Mouse (Mus musculus): ENCODE measurements around the gene Rgcc. TPM values are rescaled to one million over a fixed set of nuclear protein-coding genes. Genes with fewer than 3 reads are reported as not detected.

The Rgcc gene
- polyA plus RNA-seq, 1 experiment from 2014 or later, result 56.3 TPM

DNA sequence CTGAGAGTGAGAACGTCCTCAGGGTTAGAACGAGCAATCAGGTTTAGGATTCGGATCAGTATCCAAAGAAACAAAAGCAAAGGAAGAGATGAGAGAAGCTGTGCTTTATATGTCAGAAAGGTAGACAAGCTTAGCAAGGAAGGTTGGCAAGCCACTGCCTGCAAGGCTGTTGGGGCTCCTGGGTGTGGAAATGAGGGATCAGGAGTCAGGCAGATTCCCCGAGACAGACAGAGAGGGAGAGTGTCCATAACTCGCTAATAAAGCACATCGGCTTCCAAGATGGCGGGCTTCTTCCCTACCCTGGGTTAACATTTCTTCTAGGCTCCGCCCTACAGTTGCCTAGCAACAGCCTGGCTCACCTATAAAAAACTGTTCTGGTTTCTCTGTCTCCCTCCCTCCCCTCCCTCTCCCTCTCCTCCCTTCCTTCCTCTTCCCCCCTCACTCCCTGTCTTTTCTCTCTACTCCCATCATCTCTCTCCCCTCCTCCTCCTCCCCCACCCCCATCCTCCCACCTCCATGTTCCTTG lies 25.5 kb downstream of the Rgcc start:
- no peak overlapping the region for H3K4me2 ChIP-seq (ENCODE audit: low read depth, low read length)
- 77% methylated on average over 8 of the region's 8 CpGs for WGBS
- no peak for ATAC-seq (ENCODE audit: insufficient read depth, low FRiP score)

DNA sequence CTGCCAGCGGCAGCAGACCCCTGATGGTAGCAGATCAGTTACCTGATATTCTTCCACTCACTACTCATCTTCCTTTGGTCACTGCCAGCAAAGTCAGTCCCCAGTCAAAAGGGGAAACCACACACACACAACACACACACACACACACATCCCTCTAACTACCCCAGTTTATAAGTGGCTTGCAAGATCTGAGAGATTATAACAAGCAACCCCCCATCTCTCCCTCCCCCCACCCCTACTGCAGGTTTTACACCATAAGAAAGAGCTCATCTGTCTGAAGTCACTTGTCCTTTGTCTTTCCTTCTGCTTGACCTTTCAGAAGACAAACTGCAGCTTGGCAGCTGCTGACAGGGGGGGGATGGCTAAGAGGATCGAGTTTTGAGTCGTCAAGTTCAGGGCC lies 26.0 kb downstream of the Rgcc start:
- Histone ChIP-seq H3K27ac (ENCODE audit: low read length) (no peak overlapping the region), H3K27me3 (ENCODE audit: control insufficient read depth, insufficient read depth, low read length) (no peaks in the 10 kb centered on the region), H3K4me2 (ENCODE audit: low read depth, low read length) (no peak overlapping the region), H3K9me3 (replicated peaks; ENCODE audit: control insufficient read depth, low read length) (0 out of 2 replicates have a peak, but pooled peaks cover 3% of the 10 kb centered on the region), H3K4me1 (ENCODE audit: control insufficient read depth, insufficient read depth, low read length) (no peaks in the 10 kb centered on the region), H3K9ac (ENCODE audit: low read length) (no peak overlapping the region), H3K4me3 (replicated peaks; ENCODE audit: low read length) (no peak overlapping the region), H3K36me3 (ENCODE audit: control insufficient read depth, insufficient read depth, low read length) (no peaks in the 10 kb centered on the region)
- WGBS, result 33% methylated on average over 3 of the region's 3 CpGs
- ATAC-seq (ENCODE audit: insufficient read depth, low FRiP score), result no peak

More for the DNA sequence above, 25.5 kb downstream of the Rgcc start:
- Histone ChIP-seq H3K4me3 (replicated peaks; ENCODE audit: low read length) (no peak overlapping the region), H3K36me3 (ENCODE audit: control insufficient read depth, insufficient read depth, low read length) (no peaks in the 10 kb centered on the region), H3K27ac (ENCODE audit: low read length) (no peak overlapping the region), H3K4me1 (ENCODE audit: control insufficient read depth, insufficient read depth, low read length) (no peaks in the 10 kb centered on the region), H3K27me3 (ENCODE audit: control insufficient read depth, insufficient read depth, low read length) (no peaks in the 10 kb centered on the region), H3K9ac (ENCODE audit: low read length) (no peak overlapping the region), H3K9me3 (replicated peaks; ENCODE audit: control insufficient read depth, low read length) (0 out of 2 replicates have a peak, but pooled peaks cover 3% of the 10 kb centered on the region)

DNA sequence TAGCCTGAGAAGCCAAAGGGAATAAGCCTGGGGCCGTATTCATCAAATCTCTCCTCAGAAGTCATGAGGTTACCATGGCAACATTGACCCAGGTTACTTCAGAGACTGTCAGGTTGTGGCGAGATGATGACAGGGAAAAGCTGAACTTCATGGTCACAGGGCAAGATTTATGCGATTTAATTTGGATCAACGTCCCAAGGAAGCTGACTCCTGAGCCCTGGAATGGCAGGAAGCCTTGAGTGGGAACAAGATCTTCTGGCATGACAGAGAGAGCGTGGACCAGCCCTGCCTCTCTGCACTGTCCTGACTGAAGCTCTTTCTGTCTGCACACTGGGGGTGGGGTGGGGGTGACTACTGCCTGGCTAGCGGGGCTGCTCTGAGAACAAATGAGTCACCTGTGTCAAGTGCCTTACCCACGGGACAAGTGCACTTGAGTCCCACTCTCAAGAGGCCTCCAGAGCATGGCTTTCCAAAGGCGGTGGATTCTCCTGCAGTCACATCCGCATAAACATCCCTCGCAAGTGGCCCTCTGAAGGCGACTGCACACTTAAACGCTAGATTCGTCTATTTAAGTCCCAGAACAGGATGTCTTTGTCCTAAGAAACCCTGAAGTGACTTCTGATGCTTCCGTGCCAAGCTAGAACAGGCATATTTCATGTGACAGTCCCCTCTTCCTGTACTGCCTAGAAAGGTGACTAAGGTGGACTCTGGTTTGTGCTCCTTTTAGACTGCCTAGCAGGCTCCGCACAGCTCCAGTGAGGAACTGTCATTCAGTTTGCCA lies 27.6 kb downstream of the Rgcc start:
- WGBS, result 63% methylated on average over 15 of the region's 15 CpGs
- Histone ChIP-seq H3K27me3 (ENCODE audit: control insufficient read depth, insufficient read depth, low read length) (no peaks in the 10 kb centered on the region), H3K9ac (ENCODE audit: low read length) (no peak overlapping the region), H3K27ac (ENCODE audit: low read length) (no peak overlapping the region), H3K4me2 (ENCODE audit: low read depth, low read length) (no peak overlapping the region), H3K9me3 (replicated peaks; ENCODE audit: control insufficient read depth, low read length) (0 out of 2 replicates have a peak, but pooled peaks cover 3% of the 10 kb centered on the region), H3K4me3 (replicated peaks; ENCODE audit: low read length) (no peak overlapping the region), H3K4me1 (ENCODE audit: control insufficient read depth, insufficient read depth, low read length) (no peaks in the 10 kb centered on the region), H3K36me3 (ENCODE audit: control insufficient read depth, insufficient read depth, low read length) (no peaks in the 10 kb centered on the region)
- ATAC-seq (ENCODE audit: insufficient read depth, low FRiP score), result no peak; the same call in 1 of the 2 replicates

DNA sequence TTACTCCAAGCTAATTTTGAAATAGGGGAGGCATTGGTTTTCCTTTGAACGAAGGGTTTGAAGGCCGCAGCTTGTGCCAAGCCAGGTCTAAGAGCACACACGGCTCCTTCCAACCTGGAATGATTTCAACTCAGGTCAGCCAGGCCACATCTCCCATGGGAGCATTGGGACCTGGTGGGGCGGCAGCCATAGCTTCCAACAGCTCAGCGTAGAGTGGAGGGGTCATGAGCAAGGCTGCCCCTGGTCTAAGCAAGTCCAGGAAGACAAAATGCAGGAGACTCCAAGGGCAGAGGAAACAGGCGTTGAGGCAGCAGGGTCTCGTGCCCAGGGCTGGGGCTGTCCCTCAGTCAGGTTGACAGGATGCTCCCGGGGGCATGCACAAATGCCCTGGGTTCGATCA lies 28.5 kb downstream of the Rgcc start:
- H3K9ac ChIP-seq (ENCODE audit: low read length), result no peak overlapping the region
- no peak for ATAC-seq (ENCODE audit: insufficient read depth, low FRiP score)
- WGBS, result 81% methylated on average over 9 of the region's 9 CpGs
- no peaks in the 10 kb centered on the region for H3K27me3 ChIP-seq (ENCODE audit: control insufficient read depth, insufficient read depth, low read length)
- 0 out of 2 replicates have a peak, but pooled peaks cover 3% of the 10 kb centered on the region for H3K9me3 ChIP-seq (replicated peaks; ENCODE audit: control insufficient read depth, low read length)
- no peak overlapping the region for H3K4me2 ChIP-seq (ENCODE audit: low read depth, low read length)
- H3K36me3 ChIP-seq (ENCODE audit: control insufficient read depth, insufficient read depth, low read length), result no peaks in the 10 kb centered on the region
- no peak overlapping the region for H3K4me3 ChIP-seq (replicated peaks; ENCODE audit: low read length)
- H3K4me1 ChIP-seq (ENCODE audit: control insufficient read depth, insufficient read depth, low read length), result no peaks in the 10 kb centered on the region
- no peak overlapping the region for H3K27ac ChIP-seq (ENCODE audit: low read length)

- WGBS, result 90% methylated on average over 3 of the region's 3 CpGs
- Histone ChIP-seq H3K27me3 (ENCODE audit: control insufficient read depth, insufficient read depth, low read length) (no peaks in the 10 kb centered on the region), H3K27ac (ENCODE audit: low read length) (no peak overlapping the region), H3K9me3 (replicated peaks; ENCODE audit: control insufficient read depth, low read length) (0 out of 2 replicates have a peak, but pooled peaks cover 3% of the 10 kb centered on the region), H3K4me1 (ENCODE audit: control insufficient read depth, insufficient read depth, low read length) (no peaks in the 10 kb centered on the region), H3K36me3 (ENCODE audit: control insufficient read depth, insufficient read depth, low read length) (no peaks in the 10 kb centered on the region), H3K4me2 (ENCODE audit: low read depth, low read length) (no peak overlapping the region), H3K9ac (ENCODE audit: low read length) (no peak overlapping the region), H3K4me3 (replicated peaks; ENCODE audit: low read length) (no peak overlapping the region)
- no peak for ATAC-seq (ENCODE audit: insufficient read depth, low FRiP score)
Measured at GRCm38 (mm10) chr14:79272188-79272694, 29.2 kb downstream of the Rgcc start.

DNA sequence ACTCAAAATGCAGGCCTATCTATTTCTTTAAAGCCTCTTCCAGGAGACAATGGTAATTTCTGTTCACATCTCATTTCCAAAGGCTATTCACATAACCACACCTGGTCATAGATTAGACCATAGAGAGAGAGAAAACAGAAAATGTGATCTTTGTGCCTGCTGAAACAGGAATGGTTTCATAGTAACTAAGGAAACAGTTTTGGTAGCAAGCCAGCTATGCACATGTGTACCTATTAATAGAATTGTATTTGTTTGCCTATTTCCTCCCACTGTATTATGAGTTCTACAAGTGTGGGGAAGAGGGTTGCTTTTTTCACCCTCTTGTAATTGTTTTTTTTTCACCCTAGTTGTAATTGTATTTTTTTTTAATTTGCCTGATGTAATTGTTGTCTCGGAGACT lies 31.9 kb downstream of the Rgcc start:
- no peak overlapping the region for H3K27ac ChIP-seq (ENCODE audit: low read length)
- 89% methylated on average over 1 of the region's 1 CpGs for WGBS
- no peak for ATAC-seq (ENCODE audit: insufficient read depth, low FRiP score)

GRCm38 (mm10) chr14:79267878-79268277 lies 33.6 kb downstream of the Rgcc start:
- no peak overlapping the region for H3K27ac ChIP-seq (ENCODE audit: low read length)
- ATAC-seq (ENCODE audit: insufficient read depth, low FRiP score), result no peak
- H3K4me3 ChIP-seq (replicated peaks; ENCODE audit: low read length), result no peak overlapping the region
- 89% methylated on average over 10 of the region's 10 CpGs for WGBS
- H3K27me3 ChIP-seq (ENCODE audit: control insufficient read depth, insufficient read depth, low read length), result no peaks in the 10 kb centered on the region
- H3K9ac ChIP-seq (ENCODE audit: low read length), result no peak overlapping the region
- no peaks in the 10 kb centered on the region for H3K4me1 ChIP-seq (ENCODE audit: control insufficient read depth, insufficient read depth, low read length)
- H3K9me3 ChIP-seq (replicated peaks; ENCODE audit: control insufficient read depth, low read length), result 0 out of 2 replicates have a peak, but pooled peaks cover 3% of the 10 kb centered on the region
- no peak overlapping the region for H3K4me2 ChIP-seq (ENCODE audit: low read depth, low read length)
- no peaks in the 10 kb centered on the region for H3K36me3 ChIP-seq (ENCODE audit: control insufficient read depth, insufficient read depth, low read length)

More for the DNA sequence above, 31.9 kb downstream of the Rgcc start:
- H3K27me3 ChIP-seq (ENCODE audit: control insufficient read depth, insufficient read depth, low read length), result no peaks in the 10 kb centered on the region
- H3K36me3 ChIP-seq (ENCODE audit: control insufficient read depth, insufficient read depth, low read length), result no peaks in the 10 kb centered on the region
- H3K4me3 ChIP-seq (replicated peaks; ENCODE audit: low read length), result no peak overlapping the region
- H3K9me3 ChIP-seq (replicated peaks; ENCODE audit: control insufficient read depth, low read length), result 0 out of 2 replicates have a peak, but pooled peaks cover 3% of the 10 kb centered on the region
- no peak overlapping the region for H3K4me2 ChIP-seq (ENCODE audit: low read depth, low read length)
- no peaks in the 10 kb centered on the region for H3K4me1 ChIP-seq (ENCODE audit: control insufficient read depth, insufficient read depth, low read length)
- H3K9ac ChIP-seq (ENCODE audit: low read length), result no peak overlapping the region

GRCm38 (mm10) chr14:79267382-79267781 lies 34.1 kb downstream of the Rgcc start:
- Histone ChIP-seq H3K9ac (ENCODE audit: low read length) (no peak overlapping the region), H3K4me2 (ENCODE audit: low read depth, low read length) (no peak overlapping the region), H3K4me1 (ENCODE audit: control insufficient read depth, insufficient read depth, low read length) (no peaks in the 10 kb centered on the region), H3K4me3 (replicated peaks; ENCODE audit: low read length) (no peak overlapping the region), H3K27ac (ENCODE audit: low read length) (no peak overlapping the region), H3K36me3 (ENCODE audit: control insufficient read depth, insufficient read depth, low read length) (no peaks in the 10 kb centered on the region), H3K27me3 (ENCODE audit: control insufficient read depth, insufficient read depth, low read length) (no peaks in the 10 kb centered on the region), H3K9me3 (replicated peaks; ENCODE audit: control insufficient read depth, low read length) (0 out of 2 replicates have a peak, but pooled peaks cover 3% of the 10 kb centered on the region)
- ATAC-seq (ENCODE audit: insufficient read depth, low FRiP score), result no peak
- WGBS, result 54% methylated on average over 1 of the region's 1 CpGs

GRCm38 (mm10) chr14:79266408-79266807 lies 35.0 kb downstream of the Rgcc start:
- no peaks in the 10 kb centered on the region for H3K4me1 ChIP-seq (ENCODE audit: control insufficient read depth, insufficient read depth, low read length)
- no peak overlapping the region for H3K27ac ChIP-seq (ENCODE audit: low read length)
- H3K36me3 ChIP-seq (ENCODE audit: control insufficient read depth, insufficient read depth, low read length), result no peaks in the 10 kb centered on the region
- no peak overlapping the region for H3K4me3 ChIP-seq (replicated peaks; ENCODE audit: low read length)
- H3K9ac ChIP-seq (ENCODE audit: low read length), result no peak overlapping the region
- H3K4me2 ChIP-seq (ENCODE audit: low read depth, low read length), result no peak overlapping the region
- no peaks in the 10 kb centered on the region for H3K9me3 ChIP-seq (replicated peaks; ENCODE audit: control insufficient read depth, low read length)
- ATAC-seq (ENCODE audit: insufficient read depth, low FRiP score), result no peak
- no peaks in the 10 kb centered on the region for H3K27me3 ChIP-seq (ENCODE audit: control insufficient read depth, insufficient read depth, low read length)

Measured in stomach, embryonic 16.5 days (tissue).